Mouse (Mus musculus): ENCODE data around the gene Parp3. TPM values are rescaled to one million over a fixed set of nuclear protein-coding genes. Genes with fewer than 3 reads are reported as not detected.

Parp3 gene
- polyA plus RNA-seq, 1 experiment from 2014 or later, result 5.8 TPM

GRCm38 (mm10) chr9:106429221-106430014 is 47.3 kb downstream of the Parp3 start, which contains the start of gene Rpl29:
TSS of gene Rpl29 (plus strand) at chr9:106429454.
- peaks cover 8% of the 10 kb centered on the region for H3K36me3 ChIP-seq (ENCODE audit: control insufficient read depth, insufficient read depth, low read length)
- H3K9me3 ChIP-seq (ENCODE audit: control insufficient read depth, low read length), result no peaks in the 10 kb centered on the region
- peak within 1 kb of the TSS; percentile 75 for H3K9ac ChIP-seq (ENCODE audit: low read length)
- TF ChIP-seq EP300 (optimal IDR thresholded peaks at IDR 0.05) (peak; percentile 80), CTCF (IDR thresholded peaks at IDR 0.05; ENCODE audit: low read depth) (no peak)
- H3K4me2 ChIP-seq (replicated peaks; ENCODE audit: low read depth), result peak within 1 kb of the TSS; percentile 79
- H3K27ac ChIP-seq (replicated peaks), result peak within 1 kb of the TSS; percentile 87
- no peaks in the 10 kb centered on the region for H3K27me3 ChIP-seq (ENCODE audit: control insufficient read depth, insufficient read depth, low read length)
- ATAC-seq (ENCODE audit: low FRiP score, low TSS enrichment) (peak; percentile 90), DNase-seq (ENCODE audit: low spot score) (peak; percentile 93)
- no peaks in the 10 kb centered on the region for H3K4me1 ChIP-seq (replicated peaks; ENCODE audit: control insufficient read depth, insufficient read depth)
- peak within 1 kb of the TSS; percentile 47 for H3K4me3 ChIP-seq (ENCODE audit: low read depth, low read length)
- WGBS, result under 1% methylated on average over 55 of the region's 55 CpGs

DNA sequence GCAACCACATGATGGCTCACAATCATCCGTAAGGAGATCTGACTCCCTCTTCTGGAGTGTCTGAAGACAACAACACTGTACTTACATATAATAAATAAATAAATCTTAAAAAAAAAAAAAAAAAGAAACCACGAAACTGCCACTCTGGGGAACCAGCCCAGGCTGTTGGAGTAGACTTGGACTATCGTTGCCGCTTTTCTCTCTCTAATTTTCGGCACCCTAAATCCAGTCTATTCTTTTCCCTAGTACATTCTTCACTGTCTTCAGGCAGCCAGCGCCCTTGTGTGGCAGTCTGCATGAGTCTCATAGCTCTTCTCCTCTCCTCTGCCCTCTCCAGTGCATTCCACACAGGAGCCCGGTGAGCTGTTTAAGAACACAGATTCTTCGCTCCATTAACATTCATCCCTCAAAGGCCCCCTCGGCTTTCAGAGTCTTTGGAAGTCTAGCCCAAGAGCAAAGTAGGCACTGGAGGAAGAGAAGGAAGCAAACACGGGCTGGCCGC is 48.0 kb downstream of the Parp3 start:
- H3K4me3 ChIP-seq (ENCODE audit: low read depth, low read length), result peak overlapping the region; percentile 47
- H3K36me3 ChIP-seq (ENCODE audit: control insufficient read depth, insufficient read depth, low read length), result peaks cover 8% of the 10 kb centered on the region
- TF ChIP-seq CTCF (IDR thresholded peaks at IDR 0.05; ENCODE audit: low read depth) (peak; percentile 31; the same call in 1 of the 2 replicates), EP300 (optimal IDR thresholded peaks at IDR 0.05) (no peak)
- ATAC-seq (ENCODE audit: low FRiP score, low TSS enrichment) (no peak; the same call in 1 of the 2 replicates), DNase-seq (ENCODE audit: low spot score) (no peak)
- H3K9ac ChIP-seq (ENCODE audit: low read length), result peak overlapping the region; percentile 36
- H3K9me3 ChIP-seq (ENCODE audit: control insufficient read depth, low read length), result no peaks in the 10 kb centered on the region
- peak overlapping the region; percentile 53 for H3K4me2 ChIP-seq (replicated peaks; ENCODE audit: low read depth)
- H3K4me1 ChIP-seq (replicated peaks; ENCODE audit: control insufficient read depth, insufficient read depth), result no peaks in the 10 kb centered on the region
- WGBS, result 6% methylated on average over 11 of the region's 11 CpGs
- peak overlapping the region; percentile 87 for H3K27ac ChIP-seq (replicated peaks)
- no peaks in the 10 kb centered on the region for H3K27me3 ChIP-seq (ENCODE audit: control insufficient read depth, insufficient read depth, low read length)

DNA sequence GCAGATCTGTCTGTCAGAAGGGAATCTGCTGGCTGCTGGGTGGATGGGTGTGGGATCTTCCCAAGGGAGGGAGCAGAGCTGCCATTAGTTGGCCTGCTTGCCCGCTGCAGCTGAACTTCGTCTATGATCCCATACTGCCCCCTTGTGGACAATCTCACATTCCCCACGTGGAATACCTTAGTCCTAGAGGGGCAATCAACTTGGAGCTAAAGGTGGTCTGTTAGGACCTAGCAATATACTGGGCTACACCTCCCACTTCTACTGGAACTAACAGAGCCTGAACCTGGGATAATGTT is 54.9 kb downstream of the Parp3 start:
- Histone ChIP-seq H3K4me2 (replicated peaks; ENCODE audit: low read depth) (peak overlapping the region; percentile 40), H3K4me3 (ENCODE audit: low read depth, low read length) (no peak overlapping the region), H3K27ac (replicated peaks) (no peak overlapping the region), H3K9ac (ENCODE audit: low read length) (no peak overlapping the region), H3K27me3 (ENCODE audit: control insufficient read depth, insufficient read depth, low read length) (no peaks in the 10 kb centered on the region), H3K36me3 (ENCODE audit: control insufficient read depth, insufficient read depth, low read length) (no peaks in the 10 kb centered on the region), H3K4me1 (replicated peaks; ENCODE audit: control insufficient read depth, insufficient read depth) (0 out of 2 replicates have a peak, but pooled peaks cover 2% of the 10 kb centered on the region), H3K9me3 (ENCODE audit: control insufficient read depth, low read length) (no peaks in the 10 kb centered on the region)
- TF ChIP-seq EP300 (optimal IDR thresholded peaks at IDR 0.05) (no peak), CTCF (IDR thresholded peaks at IDR 0.05; ENCODE audit: low read depth) (peak; percentile 98)
- DNase-seq (ENCODE audit: low spot score) (peak; percentile 82), ATAC-seq (ENCODE audit: low FRiP score, low TSS enrichment) (peak; percentile 80)
- WGBS, result 0% methylated on average over 3 of the region's 3 CpGs

DNA sequence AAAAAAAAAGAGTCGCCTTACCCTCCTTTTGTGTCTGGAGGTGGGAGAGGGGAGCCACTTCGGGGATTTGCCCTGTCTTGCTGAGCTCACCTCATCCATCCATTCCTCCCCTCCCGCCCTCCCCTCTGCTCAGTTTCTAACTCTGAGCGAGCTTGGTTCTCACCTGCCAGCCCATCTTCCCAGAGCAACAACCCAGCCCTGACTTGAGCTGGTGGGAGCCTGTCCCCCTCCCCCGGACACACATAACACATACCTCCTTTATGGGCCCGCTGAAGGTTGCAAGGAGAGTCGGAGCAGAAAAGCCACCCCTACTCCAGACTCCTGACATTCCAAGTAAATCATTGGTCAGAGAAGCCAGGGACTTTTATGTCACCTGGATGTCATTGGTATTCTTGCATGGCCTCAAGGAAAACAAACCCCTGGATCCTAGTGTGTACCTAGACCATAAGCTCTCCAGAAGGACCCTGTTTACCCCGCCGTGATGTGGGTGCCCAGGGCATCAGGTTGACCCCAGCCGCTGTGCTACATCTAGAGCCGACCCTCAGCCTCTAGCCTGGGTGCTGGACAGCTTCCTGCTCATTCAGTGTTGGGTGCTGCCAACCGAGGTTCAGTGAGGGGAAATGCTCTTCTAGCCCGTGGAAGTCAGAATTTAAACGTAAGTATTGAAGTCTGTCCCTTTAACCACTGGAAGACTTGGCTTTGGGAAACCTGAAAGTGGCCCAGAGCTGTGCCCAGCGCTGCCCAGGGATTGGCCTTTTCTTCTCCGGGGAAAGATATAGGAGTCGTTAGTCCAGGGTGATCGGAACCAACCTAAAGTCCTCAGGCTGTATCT is 55.5 kb downstream of the Parp3 start:
- Histone ChIP-seq H3K27me3 (ENCODE audit: control insufficient read depth, insufficient read depth, low read length) (no peaks in the 10 kb centered on the region), H3K4me1 (replicated peaks; ENCODE audit: control insufficient read depth, insufficient read depth) (0 out of 2 replicates have a peak, but pooled peaks cover 2% of the 10 kb centered on the region), H3K4me3 (ENCODE audit: low read depth, low read length) (no peak overlapping the region), H3K27ac (replicated peaks) (no peak overlapping the region), H3K36me3 (ENCODE audit: control insufficient read depth, insufficient read depth, low read length) (no peaks in the 10 kb centered on the region), H3K9ac (ENCODE audit: low read length) (no peak overlapping the region), H3K4me2 (replicated peaks; ENCODE audit: low read depth) (peak overlapping the region; percentile 40), H3K9me3 (ENCODE audit: control insufficient read depth, low read length) (no peaks in the 10 kb centered on the region)
- DNase-seq (ENCODE audit: low spot score) (no peak), ATAC-seq (ENCODE audit: low FRiP score, low TSS enrichment) (peak; percentile 27)
- TF ChIP-seq EP300 (optimal IDR thresholded peaks at IDR 0.05), result no peak
- 14% methylated on average over 18 of the region's 18 CpGs for WGBS

- H3K4me2 ChIP-seq (replicated peaks; ENCODE audit: low read depth), result no peak overlapping the region
- H3K27ac ChIP-seq (replicated peaks), result no peak overlapping the region
- WGBS, result 0% methylated on average over 2 of the region's 2 CpGs
- no peak overlapping the region for H3K4me3 ChIP-seq (ENCODE audit: low read depth, low read length)
- DNase-seq (ENCODE audit: low spot score), result no peak
- peak overlapping the region; percentile 27; the same call in 1 of the 2 replicates for H3K9ac ChIP-seq (ENCODE audit: low read length)
- TF ChIP-seq CTCF (IDR thresholded peaks at IDR 0.05; ENCODE audit: low read depth) (no peak), EP300 (optimal IDR thresholded peaks at IDR 0.05) (no peak)
- H3K36me3 ChIP-seq (ENCODE audit: control insufficient read depth, insufficient read depth, low read length), result no peaks in the 10 kb centered on the region
- H3K9me3 ChIP-seq (ENCODE audit: control insufficient read depth, low read length), result no peaks in the 10 kb centered on the region
- ATAC-seq (ENCODE audit: low FRiP score, low TSS enrichment), result no peak
- H3K27me3 ChIP-seq (ENCODE audit: control insufficient read depth, insufficient read depth, low read length), result no peaks in the 10 kb centered on the region
- 0 out of 2 replicates have a peak, but pooled peaks cover 2% of the 10 kb centered on the region for H3K4me1 ChIP-seq (replicated peaks; ENCODE audit: control insufficient read depth, insufficient read depth)
Measured at GRCm38 (mm10) chr9:106420608-106421007, 56.1 kb downstream of the Parp3 start.

Other genes with a start within 250 kb of the Parp3 start
- 145 and 152 TPM in 2 replicates for gene Alas1, start 228.3 kb downstream of the Parp3 start, polyA plus RNA-seq (2015; fragmentation: Nextera tagmentation; extraction: Ambion mirVana)
- gene Poc1a, start 195.9 kb downstream of the Parp3 start, polyA plus RNA-seq (2015; fragmentation: Nextera tagmentation; extraction: Ambion mirVana), result 13.0 and 13.3 TPM in 2 replicates
- 12.3 and 12.7 TPM in 2 replicates for gene Dusp7, start 108.3 kb downstream of the Parp3 start, polyA plus RNA-seq (2015; fragmentation: Nextera tagmentation; extraction: Ambion mirVana)
- gene Rpl29, start 47.5 kb downstream of the Parp3 start, polyA plus RNA-seq (2015; fragmentation: Nextera tagmentation; extraction: Ambion mirVana), result 810 and 847 TPM in 2 replicates
- gene Acy1, start 38.6 kb downstream of the Parp3 start, polyA plus RNA-seq (2015; fragmentation: Nextera tagmentation; extraction: Ambion mirVana), result 20.7 and 23.9 TPM in 2 replicates
- gene Abhd14b, start 29.5 kb downstream of the Parp3 start, polyA plus RNA-seq (2015; fragmentation: Nextera tagmentation; extraction: Ambion mirVana), result 39.0 and 46.0 TPM in 2 replicates
- 23.1 and 23.2 TPM in 2 replicates for gene Abhd14a, start 29.3 kb downstream of the Parp3 start, polyA plus RNA-seq (2015; fragmentation: Nextera tagmentation; extraction: Ambion mirVana)
- 16.8 and 20.3 TPM in 2 replicates for gene Pcbp4, start 23.7 kb downstream of the Parp3 start, polyA plus RNA-seq (2015; fragmentation: Nextera tagmentation; extraction: Ambion mirVana)
- 0.15 and 0.23 TPM in 2 replicates for gene Gpr62, start 11.0 kb downstream of the Parp3 start, polyA plus RNA-seq (2015; fragmentation: Nextera tagmentation; extraction: Ambion mirVana)
- 22.4 and 23.3 TPM in 2 replicates for gene Rrp9, start 986 bp downstream of the Parp3 start, polyA plus RNA-seq (2015; fragmentation: Nextera tagmentation; extraction: Ambion mirVana)
- not detected in 2 replicates for gene Iqcf1, start 23.0 kb upstream of the Parp3 start, polyA plus RNA-seq (2015; fragmentation: Nextera tagmentation; extraction: Ambion mirVana)
- not detected in 2 replicates for gene Iqcf5, start 37.6 kb upstream of the Parp3 start, polyA plus RNA-seq (2015; fragmentation: Nextera tagmentation; extraction: Ambion mirVana)
- gene Iqcf3, start 84.7 kb upstream of the Parp3 start, polyA plus RNA-seq (2015; fragmentation: Nextera tagmentation; extraction: Ambion mirVana), result not detected in 2 replicates
- gene Iqcf4, start 94.0 kb upstream of the Parp3 start, polyA plus RNA-seq (2015; fragmentation: Nextera tagmentation; extraction: Ambion mirVana), result not detected in 2 replicates
- not detected in 2 replicates for gene Iqcf6, start 149.6 kb upstream of the Parp3 start, polyA plus RNA-seq (2015; fragmentation: Nextera tagmentation; extraction: Ambion mirVana)
- gene Grm2, start 179.1 kb upstream of the Parp3 start, polyA plus RNA-seq (2015; fragmentation: Nextera tagmentation; extraction: Ambion mirVana), result 0.11 TPM in 1 of 2 replicates, not detected in the other
- gene Tex264, start 209.0 kb upstream of the Parp3 start, polyA plus RNA-seq (2015; fragmentation: Nextera tagmentation; extraction: Ambion mirVana), result 79.7 and 87.8 TPM in 2 replicates